Mouse (Mus musculus): ENCODE measurements around the gene Olfr1040. TPM values are rescaled to one million over a fixed set of nuclear protein-coding genes. Genes with fewer than 3 reads are reported as not detected.

Olfr1040 gene
- polyA plus RNA-seq (2012; rRNA removed) = not detected in 2 replicates

DNA sequence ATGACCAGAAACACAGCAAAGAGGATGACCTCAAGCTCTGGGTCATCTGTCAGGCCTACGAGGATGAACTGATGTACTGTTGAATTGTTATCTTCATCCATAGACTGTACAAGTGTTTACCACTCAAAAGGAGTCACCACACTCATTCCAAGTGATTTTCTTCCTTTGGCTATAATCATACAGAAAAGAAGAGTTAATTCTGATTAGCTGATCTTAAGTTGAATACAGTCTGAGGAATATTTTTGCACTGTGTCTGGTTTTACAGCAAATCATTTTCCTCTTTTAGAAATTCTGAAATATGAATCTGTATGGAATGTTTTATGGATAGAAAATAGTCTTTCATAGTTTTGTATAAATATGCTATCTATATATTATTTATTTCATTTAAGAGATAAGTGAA is at the start of gene Olfr1040:
Gene Olfr1040 (minus strand): TSS at position 101 of the 400 bp plus-strand sequence.

DNA sequence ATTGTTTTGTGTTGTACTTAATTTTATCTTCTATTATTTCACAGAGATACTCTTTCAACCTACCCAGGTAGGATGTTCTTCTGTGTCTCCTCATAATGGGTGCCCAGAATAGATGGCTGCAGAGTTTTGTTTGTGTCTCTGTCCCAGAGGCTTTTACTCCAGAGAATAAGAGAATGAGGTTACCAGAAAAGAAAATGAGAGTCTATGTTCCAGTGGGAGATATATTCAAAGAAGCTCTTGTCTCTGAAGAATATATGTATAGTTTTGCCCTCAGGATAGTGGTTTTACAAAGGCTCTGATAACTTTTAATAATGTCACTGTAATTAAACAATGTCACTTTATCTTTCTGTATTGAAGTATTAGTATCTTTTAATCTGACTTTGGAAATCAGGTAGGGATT is 39.1 kb upstream of the Olfr1040 start, which contains the start of gene Olfr52:
Gene Olfr52 (minus strand): TSS at position 101 of the 400 bp plus-strand sequence.

DNA sequence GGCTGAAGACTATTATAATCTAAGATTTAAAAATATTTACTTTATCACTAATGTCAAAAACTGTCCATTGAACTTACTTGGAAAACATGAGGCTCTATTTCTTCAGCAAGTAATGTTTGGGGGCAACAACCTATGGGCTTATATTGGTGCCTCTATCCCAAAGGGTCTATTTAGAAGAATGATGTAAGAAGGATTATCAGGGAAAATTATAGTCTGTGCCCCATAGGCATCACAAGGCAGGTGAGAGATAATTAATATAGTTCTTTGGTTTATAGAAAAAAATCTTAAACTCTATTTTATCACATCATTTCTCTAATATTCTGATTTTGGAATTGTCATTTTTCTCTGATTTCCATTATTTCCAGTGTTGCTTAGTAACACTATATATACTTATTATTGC is 31.2 kb upstream of the Olfr1040 start, which contains the start of gene Olfr1044:
Gene Olfr1044 (minus strand): TSS at position 101 of the 400 bp plus-strand sequence.

DNA sequence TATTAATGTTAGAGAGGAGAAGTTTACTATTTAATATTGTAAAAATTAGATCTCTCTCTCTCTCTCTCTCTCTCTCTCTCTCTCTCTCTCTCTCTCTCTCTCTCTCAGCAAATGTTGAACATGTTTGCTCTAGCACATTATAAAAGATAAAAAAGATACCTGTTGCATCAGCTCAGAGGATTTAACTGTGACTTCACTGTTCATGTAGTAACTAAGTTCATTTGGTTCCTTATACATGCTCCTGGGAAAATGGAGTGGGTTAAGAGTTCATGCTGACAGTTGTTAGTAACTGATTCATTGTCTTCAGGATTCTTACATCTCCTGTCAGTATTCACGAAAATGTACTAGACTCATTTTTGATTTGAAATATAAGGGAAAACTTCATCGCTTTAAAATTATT is 20.9 kb upstream of the Olfr1040 start, which contains the start of gene Olfr1043:
Gene Olfr1043 (minus strand): TSS at position 101 of the 400 bp plus-strand sequence.

DNA sequence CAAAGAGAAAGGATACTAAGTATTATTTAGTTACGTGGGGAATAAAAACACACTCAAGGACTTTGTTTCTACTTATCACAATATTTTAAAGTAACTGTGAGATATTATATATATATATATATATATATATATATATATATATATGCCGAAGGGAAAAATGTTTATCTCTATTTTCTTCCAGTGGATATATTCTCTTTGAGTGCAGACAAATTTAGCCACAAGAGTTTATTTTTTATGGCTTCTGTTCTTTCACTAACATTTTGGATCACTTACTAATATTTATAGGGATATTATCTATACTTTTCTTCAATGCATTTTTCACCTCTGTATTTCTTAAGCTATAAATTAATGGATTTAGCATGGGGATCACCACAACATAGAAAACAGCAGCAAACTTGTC is 15.2 kb upstream of the Olfr1040 start, which contains the start of gene Olfr1042:
Gene Olfr1042 (minus strand): TSS at position 101 of the 400 bp plus-strand sequence.

DNA sequence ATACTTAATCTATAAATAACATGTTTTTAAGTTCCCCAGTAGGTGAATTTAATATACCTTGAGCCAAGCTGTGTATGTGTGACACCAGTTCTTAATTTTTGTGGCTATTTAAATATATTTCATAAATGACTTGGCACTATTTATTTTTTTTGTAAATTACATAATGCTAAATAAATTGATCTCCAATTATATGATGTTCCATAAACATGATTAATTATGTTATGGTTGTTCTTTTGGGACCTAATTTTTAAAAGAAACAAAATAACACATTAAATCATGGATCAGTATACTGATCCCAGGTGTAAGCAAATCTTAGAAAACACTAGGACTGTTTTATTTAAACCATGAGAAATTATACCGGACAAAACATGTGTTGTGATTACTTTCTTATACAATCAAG is 10.7 kb downstream of the Olfr1040 start, which contains the start of gene Olfr1039:
Gene Olfr1039 (minus strand): TSS at position 101 of the 400 bp plus-strand sequence.

Other genes with a start within 250 kb of the Olfr1040 start
- not detected in 2 replicates for gene Olfr1024, start 241.7 kb downstream of the Olfr1040 start, polyA plus RNA-seq (2012; rRNA removed)
- not detected in 2 replicates for gene Olfr1025-ps1, start 231.5 kb downstream of the Olfr1040 start, polyA plus RNA-seq (2012; rRNA removed)
- gene Olfr1026, start 225.2 kb downstream of the Olfr1040 start, polyA plus RNA-seq (2012; rRNA removed) = not detected in 2 replicates
- not detected in 2 replicates for gene Olfr1028, start 196.3 kb downstream of the Olfr1040 start, polyA plus RNA-seq (2012; rRNA removed)
- gene Olfr1029, start 172.8 kb downstream of the Olfr1040 start, polyA plus RNA-seq (2012; rRNA removed) = not detected in 2 replicates
- gene Olfr1030, start 167.5 kb downstream of the Olfr1040 start, polyA plus RNA-seq (2012; rRNA removed) = not detected in 2 replicates
- gene Olfr1031, start 156.4 kb downstream of the Olfr1040 start, polyA plus RNA-seq (2012; rRNA removed) = not detected in 2 replicates
- not detected in 2 replicates for gene Olfr1032, start 141.2 kb downstream of the Olfr1040 start, polyA plus RNA-seq (2012; rRNA removed)
- 0.02 and 0.25 TPM in 2 replicates for gene Olfr1033, start 126.1 kb downstream of the Olfr1040 start, polyA plus RNA-seq (2012; rRNA removed)
- 0.04 TPM in 1 of 2 replicates, not detected in the other for gene Olfr1034, start 100.9 kb downstream of the Olfr1040 start, polyA plus RNA-seq (2012; rRNA removed)
- not detected in 2 replicates for gene Olfr1036, start 72.7 kb downstream of the Olfr1040 start, polyA plus RNA-seq (2012; rRNA removed)
- gene Olfr1037, start 59.3 kb downstream of the Olfr1040 start, polyA plus RNA-seq (2012; rRNA removed) = not detected in 2 replicates
- gene Olfr1039, start 10.8 kb downstream of the Olfr1040 start, polyA plus RNA-seq (2012; rRNA removed) = not detected in 2 replicates
- gene Olfr1042, start 15.1 kb upstream of the Olfr1040 start, polyA plus RNA-seq (2012; rRNA removed) = not detected in 2 replicates
- gene Olfr1043, start 20.8 kb upstream of the Olfr1040 start, polyA plus RNA-seq (2012; rRNA removed) = not detected in 2 replicates
- gene Olfr1044, start 31.1 kb upstream of the Olfr1040 start, polyA plus RNA-seq (2012; rRNA removed) = not detected in 2 replicates
- gene Olfr52, start 39.0 kb upstream of the Olfr1040 start, polyA plus RNA-seq (2012; rRNA removed) = not detected in 2 replicates
- gene Olfr1045, start 56.3 kb upstream of the Olfr1040 start, polyA plus RNA-seq (2012; rRNA removed) = not detected in 2 replicates
- not detected in 2 replicates for gene Olfr1046, start 72.6 kb upstream of the Olfr1040 start, polyA plus RNA-seq (2012; rRNA removed)
- not detected in 2 replicates for gene Olfr1047, start 84.7 kb upstream of the Olfr1040 start, polyA plus RNA-seq (2012; rRNA removed)
- not detected in 2 replicates for gene Olfr1048, start 93.6 kb upstream of the Olfr1040 start, polyA plus RNA-seq (2012; rRNA removed)
- not detected in 2 replicates for gene Olfr1049, start 111.6 kb upstream of the Olfr1040 start, polyA plus RNA-seq (2012; rRNA removed)
- not detected in 2 replicates for gene Olfr1051, start 132.4 kb upstream of the Olfr1040 start, polyA plus RNA-seq (2012; rRNA removed)
- not detected in 2 replicates for gene Olfr1052, start 145.7 kb upstream of the Olfr1040 start, polyA plus RNA-seq (2012; rRNA removed)
- gene Olfr1053, start 168.6 kb upstream of the Olfr1040 start, polyA plus RNA-seq (2012; rRNA removed) = not detected in 2 replicates
- gene Olfr1054, start 188.7 kb upstream of the Olfr1040 start, polyA plus RNA-seq (2012; rRNA removed) = not detected in 2 replicates
- gene Olfr1055, start 203.6 kb upstream of the Olfr1040 start, polyA plus RNA-seq (2012; rRNA removed) = not detected in 2 replicates
- not detected in 2 replicates for gene Olfr1056, start 215.7 kb upstream of the Olfr1040 start, polyA plus RNA-seq (2012; rRNA removed)
- not detected in 2 replicates for gene Olfr1057, start 231.7 kb upstream of the Olfr1040 start, polyA plus RNA-seq (2012; rRNA removed)
- not detected in 2 replicates for gene Olfr1058, start 241.8 kb upstream of the Olfr1040 start, polyA plus RNA-seq (2012; rRNA removed)

All from central nervous system, embryonic 14 days (tissue).